In the genomic region with DNA sequence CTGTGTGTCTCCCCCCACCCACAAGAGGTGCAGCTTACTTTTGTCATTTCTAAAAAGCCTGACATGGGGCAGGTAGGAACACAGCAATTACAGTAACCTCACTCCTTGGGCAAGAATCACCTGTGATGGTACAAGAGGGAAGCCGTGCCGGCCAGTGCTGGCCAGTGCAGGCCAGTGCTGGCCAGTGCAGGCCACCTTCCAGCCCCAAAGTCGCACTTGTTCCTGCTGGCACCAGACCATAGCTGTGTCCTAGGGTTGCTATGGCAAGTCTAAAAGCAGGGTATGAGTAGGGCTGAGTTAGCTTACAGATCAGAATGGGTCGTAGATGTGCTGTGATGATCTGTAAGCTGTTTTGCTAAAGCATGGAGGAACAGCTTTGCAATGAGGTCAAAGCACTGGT, we compare ENCODE assay signal across 22 mouse cellular contexts. TPM values are rescaled to one million over a fixed set of nuclear protein-coding genes. Genes with fewer than 3 reads are reported as not detected.
DNase-seq lines count a peak whose midpoint lies in the region; ATAC-seq and TF ChIP-seq lines count a peak whose summit lies in the region.
"Had no signal": no experiment of that assay in that cellular context is flagged by ENCODE, and none has a peak within 500 bp of the region (broad histone marks: within the 10 kb centered on the region; RNA-seq: fewer than 3 reads in every experiment).

No protein-coding gene starts in this region.

- 0 out of 2 replicates have a peak overlapping the region, but pooled peaks have one; percentile 66 for H3K27ac ChIP-seq in hindbrain, embryonic 10.5 days
- H3K27ac ChIP-seq in hindbrain, embryonic 14.5 days: no peak overlapping the region
- H3K27ac ChIP-seq in embryonic facial prominence, embryonic 10.5 days (replicated peaks): peak overlapping the region; percentile 10; the same call in 1 of the 2 replicates
- peak overlapping the region; percentile 53; the same call in 1 of the 2 replicates for H3K27ac ChIP-seq in intestine, embryonic 16.5 days (ENCODE audit: low read length)
- 0 out of 2 replicates have a peak overlapping the region, but pooled peaks have one; percentile 26 for H3K27ac ChIP-seq in kidney, postnatal 0 days
- H3K27ac ChIP-seq: forebrain, embryonic 15.5 days; liver, embryonic 14.5 days; lung, embryonic 15.5 days; neural tube, embryonic 12.5 days had no signal

- no peaks in the 10 kb centered on the region; the same call in 1 of the 2 replicates for H3K27me3 ChIP-seq in hindbrain, embryonic 10.5 days (ENCODE audit: insufficient read depth, poor library complexity, severe bottlenecking)
- H3K27me3 ChIP-seq in hindbrain, embryonic 14.5 days (ENCODE audit: control insufficient read depth, insufficient read depth, low read length): no peaks in the 10 kb centered on the region
- H3K27me3 ChIP-seq in embryonic facial prominence, embryonic 10.5 days (replicated peaks; ENCODE audit: low read depth, poor library complexity, severe bottlenecking): 0 out of 2 replicates have a peak, but pooled peaks cover 3% of the 10 kb centered on the region
- no peaks in the 10 kb centered on the region for H3K27me3 ChIP-seq in intestine, embryonic 16.5 days (replicated peaks; ENCODE audit: control insufficient read depth, insufficient read depth, low read length)
- no peaks in the 10 kb centered on the region for H3K27me3 ChIP-seq in kidney, postnatal 0 days (ENCODE audit: insufficient read depth, low read length)
- H3K27me3 ChIP-seq: forebrain, embryonic 15.5 days; heart, embryonic 12.5 days; lung, embryonic 15.5 days; neural tube, embryonic 12.5 days had no signal

- ATAC-seq in hindbrain, embryonic 14.5 days (ENCODE audit: low FRiP score): no peak
- ATAC-seq in intestine, embryonic 16.5 days: no peak
- peak; percentile 65 for ATAC-seq in kidney, postnatal 0 days (replicated peaks; ENCODE audit: low FRiP score, low read depth)
- no peak for ATAC-seq in CD4-positive, CD25-positive, alpha-beta regulatory T cell, adult 4 months
- ATAC-seq: forebrain, embryonic 15.5 days; hindbrain, embryonic 16.5 days had no signal

- peaks cover 55% of the 10 kb centered on the region for H3K4me1 ChIP-seq in hindbrain, embryonic 10.5 days (replicated peaks)
- H3K4me1 ChIP-seq in hindbrain, embryonic 14.5 days (replicated peaks; ENCODE audit: control insufficient read depth, insufficient read depth, low read length): peaks cover 7% of the 10 kb centered on the region; the same call in 1 of the 2 replicates
- H3K4me1 ChIP-seq in embryonic facial prominence, embryonic 10.5 days: peaks cover 40% of the 10 kb centered on the region
- H3K4me1 ChIP-seq in intestine, embryonic 16.5 days (ENCODE audit: control insufficient read depth, insufficient read depth, low read length): peaks cover 47% of the 10 kb centered on the region
- H3K4me1 ChIP-seq in kidney, postnatal 0 days (replicated peaks; ENCODE audit: insufficient read depth, low read length): no peaks in the 10 kb centered on the region; the same call in 1 of the 2 replicates

- H3K9me3 ChIP-seq in hindbrain, embryonic 10.5 days: no peaks in the 10 kb centered on the region
- H3K9me3 ChIP-seq in hindbrain, embryonic 14.5 days (ENCODE audit: control insufficient read depth, low read length): no peaks in the 10 kb centered on the region
- H3K9me3 ChIP-seq in embryonic facial prominence, embryonic 10.5 days: no peaks in the 10 kb centered on the region
- no peaks in the 10 kb centered on the region for H3K9me3 ChIP-seq in intestine, embryonic 16.5 days (ENCODE audit: control insufficient read depth, low read length)
- H3K9me3 ChIP-seq in kidney, postnatal 0 days (replicated peaks; ENCODE audit: low read length): no peaks in the 10 kb centered on the region
- H3K9me3 ChIP-seq: forebrain, embryonic 15.5 days; heart, embryonic 12.5 days; lung, embryonic 15.5 days; neural tube, embryonic 12.5 days had no signal

- WGBS in hindbrain, embryonic 10.5 days: 83% methylated on average over 4 of the region's 4 CpGs
- WGBS in hindbrain, embryonic 14.5 days: 79% methylated on average over 4 of the region's 4 CpGs
- 86% methylated on average over 4 of the region's 4 CpGs for WGBS in embryonic facial prominence, embryonic 10.5 days
- WGBS in intestine, embryonic 16.5 days: 83% methylated on average over 4 of the region's 4 CpGs
- 79% methylated on average over 4 of the region's 4 CpGs for WGBS in kidney, postnatal 0 days

- no peak overlapping the region for H3K4me3 ChIP-seq in hindbrain, embryonic 10.5 days
- no peak overlapping the region for H3K4me3 ChIP-seq in hindbrain, embryonic 14.5 days (replicated peaks; ENCODE audit: low read length)
- H3K4me3 ChIP-seq in embryonic facial prominence, embryonic 10.5 days: no peak overlapping the region
- H3K4me3 ChIP-seq in intestine, embryonic 16.5 days (ENCODE audit: low read length): no peak overlapping the region
- no peak overlapping the region for H3K4me3 ChIP-seq in kidney, postnatal 0 days (replicated peaks; ENCODE audit: low read depth, low read length)
- H3K4me3 ChIP-seq: erythroblast, embryonic 14.5 days; forebrain, embryonic 15.5 days; heart, embryonic 12.5 days; lung, embryonic 15.5 days; neural tube, embryonic 12.5 days had no signal

- DNase-seq in hindbrain, embryonic 10.5 days (ENCODE audit: low spot score): no peak
- DNase-seq in hindbrain, embryonic 14.5 days (ENCODE audit: low spot score): no peak
- DNase-seq in embryonic facial prominence, embryonic 10.5 days (ENCODE audit: low spot score): no peak
- no peak for DNase-seq in kidney, postnatal 0 days (ENCODE audit: low spot score)
- no peak for DNase-seq in c-Kit-positive CD71-positive TER-119-positive erythroid progenitor cells, embryonic 14.5 days (ENCODE audit: low spot score)
- DNase-seq: adrenal gland, postnatal 36 days; B cell, adult 2 months; cerebellum, adult 18-20 months; cerebellum, postnatal 36 days; layer of hippocampus, postnatal 36 days; lung, postnatal 4 days; right cerebral cortex, adult 18-20 months; thymus, postnatal 4 days had no signal

- TF ChIP-seq CTCF in kidney, postnatal 0 days (IDR thresholded peaks at IDR 0.05; ENCODE audit: low read depth): no peak

- H3K4me2 ChIP-seq in hindbrain, embryonic 14.5 days (replicated peaks): no peak overlapping the region
- H3K4me2 ChIP-seq in intestine, embryonic 16.5 days (ENCODE audit: low read depth, low read length): peak overlapping the region; percentile 15; the same call in 1 of the 2 replicates
- H3K4me2 ChIP-seq in kidney, postnatal 0 days (ENCODE audit: low read length): no peak overlapping the region
- H3K4me2 ChIP-seq: forebrain, embryonic 15.5 days; heart, embryonic 12.5 days; lung, embryonic 15.5 days; neural tube, embryonic 12.5 days had no signal

- no peak overlapping the region for H3K9ac ChIP-seq in hindbrain, embryonic 14.5 days
- H3K9ac ChIP-seq in intestine, embryonic 16.5 days (ENCODE audit: low read depth, low read length): peak overlapping the region; percentile 24; the same call in 1 of the 2 replicates
- H3K9ac ChIP-seq in kidney, postnatal 0 days (ENCODE audit: low read depth, low read length): no peak overlapping the region
- H3K9ac ChIP-seq: forebrain, embryonic 15.5 days; heart, embryonic 12.5 days; liver, embryonic 14.5 days; lung, embryonic 15.5 days; neural tube, embryonic 12.5 days had no signal

- H3K36me3 ChIP-seq in hindbrain, embryonic 10.5 days: no peaks in the 10 kb centered on the region
- no peaks in the 10 kb centered on the region for H3K36me3 ChIP-seq in hindbrain, embryonic 14.5 days (replicated peaks; ENCODE audit: control insufficient read depth, insufficient read depth)
- no peaks in the 10 kb centered on the region for H3K36me3 ChIP-seq in embryonic facial prominence, embryonic 10.5 days (replicated peaks)
- H3K36me3 ChIP-seq in intestine, embryonic 16.5 days (ENCODE audit: control insufficient read depth, insufficient read depth, low read length): no peaks in the 10 kb centered on the region
- H3K36me3 ChIP-seq in kidney, postnatal 0 days (ENCODE audit: insufficient read depth, low read length): no peaks in the 10 kb centered on the region
- H3K36me3 ChIP-seq: forebrain, embryonic 15.5 days; heart, embryonic 12.5 days; lung, embryonic 15.5 days; neural tube, embryonic 12.5 days had no signal

RNA-seq across cellular contexts. Expression of a gene that starts 15.5 kb away (rescaled TPM):
- polyA plus RNA-seq in hindbrain, embryonic 10.5 days (2016; fragmentation: Nextera tagmentation; extraction: Ambion mirVana): 2.1 and 2.4 TPM in 2 replicates
- 2.9 and 3.3 TPM in 2 replicates for polyA plus RNA-seq in hindbrain, embryonic 14.5 days (2014; fragmentation: Nextera tagmentation; extraction: Ambion mirVana)
- polyA plus RNA-seq in embryonic facial prominence, embryonic 10.5 days (2016; fragmentation: Nextera tagmentation; extraction: Ambion mirVana): 2.2 and 3.5 TPM in 2 replicates
- 20.1 and 21.1 TPM in 2 replicates for polyA plus RNA-seq in intestine, embryonic 16.5 days (2015; fragmentation: Nextera tagmentation; extraction: Ambion mirVana)
- polyA plus RNA-seq in kidney, postnatal 0 days (2015; fragmentation: Nextera tagmentation; extraction: Ambion mirVana): 14.5 and 15.4 TPM in 2 replicates
- polyA plus RNA-seq in CD4-positive, CD25-positive, alpha-beta regulatory T cell, adult 4 months (2017; shearing (Covaris generic)): 1 to 10 TPM; 6.3 to 7.9 TPM
- polyA plus RNA-seq: erythroblast, embryonic 14.5 days had no signal
